Mouse (Mus musculus) embryonic facial prominence, embryonic 10.5 days (tissue): Measurements from ENCODE around the gene Chn2. TPM values are rescaled to one million over a fixed set of nuclear protein-coding genes. Genes with fewer than 3 reads are reported as not detected.

ENCODE experiments used
- DNase-seq: peaks from one replicate; pipeline ENCODE4 v3.0.0-alpha.2; 2017; ENCODE audit warnings: low spot score
- H3K27ac ChIP-seq: fragments of 300-500 bp; sonication (generic); replicated peaks from 2 replicates; pipeline ENCODE4 v1.5.1; 2016; ENCODE audit warnings: mild to moderate bottlenecking
- H3K27me3 ChIP-seq: fragments of 300-500 bp; sonication (generic); replicated peaks from 2 replicates; pipeline ENCODE4 v1.6.1; 2016; ENCODE audit warnings: low read depth, mild to moderate bottlenecking; ENCODE audit not compliant: poor library complexity, severe bottlenecking
- H3K36me3 ChIP-seq: fragments of 300-500 bp; sonication (generic); replicated peaks from 2 replicates; pipeline ENCODE4 v1.6.1; 2016; ENCODE audit warnings: mild to moderate bottlenecking, moderate library complexity
- H3K4me1 ChIP-seq: fragments of 300-500 bp; sonication (generic); 2 replicates; pipeline ENCODE4 v1.6.1; 2016
- H3K4me3 ChIP-seq: fragments of 300-500 bp; sonication (generic); 2 replicates; pipeline ENCODE4 v1.5.1; 2016; ENCODE audit warnings: mild to moderate bottlenecking, moderate library complexity
- H3K9me3 ChIP-seq: fragments of 300-500 bp; sonication (generic); 2 replicates; pipeline ENCODE4 v1.6.1; 2016; ENCODE audit warnings: mild to moderate bottlenecking
- WGBS: fragments of 180-500 bp; shearing (Covaris S2); methylation state at CpG from one replicate; pipeline ENCODE4 v1.1.7; 2016; 5-methylcytosine and 5-hydroxymethylcytosine counted together
- polyA plus RNA-seq: library from polyadenylated mRNA; unstranded; fragments of >200 nt; fragmentation: Nextera tagmentation; extraction: Ambion mirVana; gene quantifications from 2 replicates; pipeline ENCODE4 v1.2.1, GENCODE M21; 2016

The Chn2 gene
- polyA plus RNA-seq, 1 experiment from 2014 or later, result 11.3 TPM

DNA sequence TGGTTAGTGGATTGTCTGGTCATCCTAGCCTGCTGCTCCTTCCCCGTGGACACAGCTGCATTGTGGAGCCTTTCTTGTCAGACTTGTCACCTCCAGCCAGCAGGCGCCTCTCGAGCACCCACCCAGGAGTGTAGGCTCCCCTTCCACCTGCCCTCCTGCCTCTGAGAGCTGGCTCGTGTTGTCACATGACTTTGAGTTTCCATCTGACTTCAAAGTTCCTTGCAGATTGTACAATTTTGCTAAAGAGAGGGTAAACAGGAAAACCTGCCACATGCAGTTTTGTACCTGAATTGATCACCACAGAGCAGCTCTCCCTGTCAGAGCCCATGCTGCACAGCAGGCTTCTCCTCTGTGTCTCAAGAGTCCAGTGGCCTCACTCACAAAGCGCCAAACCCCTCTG is 177.2 kb downstream of the Chn2 start:
- Histone ChIP-seq H3K36me3 (no peaks in the 10 kb centered on the region), H3K4me3 (no peak overlapping the region), H3K27me3 (peaks cover 5% of the 10 kb centered on the region; the same call in 1 of the 2 replicates), H3K4me1 (no peaks in the 10 kb centered on the region), H3K9me3 (no peaks in the 10 kb centered on the region), H3K27ac (no peak overlapping the region)
- 85% methylated on average over 5 of the region's 5 CpGs for WGBS
- DNase-seq, result no peak

DNA sequence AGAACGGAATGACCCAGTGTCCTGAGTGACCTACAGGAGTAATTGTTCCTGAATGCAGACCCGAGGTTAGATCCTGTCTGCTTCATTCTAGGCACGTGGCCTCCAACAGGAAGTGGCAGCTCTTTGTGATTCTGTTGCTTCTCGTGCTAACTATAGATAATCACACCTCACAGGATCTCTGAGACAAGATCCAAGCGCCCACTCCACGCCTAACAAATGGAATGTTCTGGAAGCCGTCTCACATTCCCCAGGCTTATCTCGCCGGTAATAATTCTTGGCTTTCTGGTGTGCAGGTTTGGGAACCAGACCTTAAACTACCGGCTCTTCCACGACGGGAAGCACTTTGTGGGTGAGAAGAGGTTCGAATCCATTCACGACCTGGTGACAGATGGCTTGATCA is 180.8 kb downstream of the Chn2 start:
- H3K4me3 ChIP-seq, result no peak overlapping the region
- H3K27me3 ChIP-seq, result peaks cover 5% of the 10 kb centered on the region
- no peaks in the 10 kb centered on the region for H3K36me3 ChIP-seq
- DNase-seq, result no peak
- peaks cover 16% of the 10 kb centered on the region for H3K4me1 ChIP-seq
- 89% methylated on average over 14 of the region's 14 CpGs for WGBS
- no peaks in the 10 kb centered on the region for H3K9me3 ChIP-seq
- H3K27ac ChIP-seq, result no peak overlapping the region

DNA sequence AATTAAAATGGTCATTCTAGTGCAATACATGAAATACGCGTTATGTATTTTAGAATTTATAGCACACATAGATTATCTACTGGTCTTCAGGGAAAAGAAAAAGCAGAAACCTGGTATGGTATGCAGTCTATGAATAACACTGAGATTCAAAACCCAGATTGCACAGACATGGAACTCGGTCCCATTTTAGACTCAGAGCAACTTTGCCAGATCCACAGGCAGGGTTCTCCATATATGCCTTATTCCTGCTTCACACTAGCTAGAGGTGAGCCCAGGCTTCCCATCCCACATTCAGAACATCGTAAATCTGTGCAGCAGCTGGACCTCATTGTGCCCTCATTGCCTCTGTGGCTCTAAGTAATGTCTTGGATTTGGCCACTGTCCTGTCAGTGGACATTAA is 184.2 kb downstream of the Chn2 start:
- Histone ChIP-seq H3K4me3 (no peak overlapping the region), H3K36me3 (no peaks in the 10 kb centered on the region), H3K4me1 (peaks cover 26% of the 10 kb centered on the region), H3K9me3 (no peaks in the 10 kb centered on the region), H3K27ac (no peak overlapping the region), H3K27me3 (peaks cover 26% of the 10 kb centered on the region)
- DNase-seq, result no peak
- WGBS, result 94% methylated on average over 4 of the region's 4 CpGs

DNA sequence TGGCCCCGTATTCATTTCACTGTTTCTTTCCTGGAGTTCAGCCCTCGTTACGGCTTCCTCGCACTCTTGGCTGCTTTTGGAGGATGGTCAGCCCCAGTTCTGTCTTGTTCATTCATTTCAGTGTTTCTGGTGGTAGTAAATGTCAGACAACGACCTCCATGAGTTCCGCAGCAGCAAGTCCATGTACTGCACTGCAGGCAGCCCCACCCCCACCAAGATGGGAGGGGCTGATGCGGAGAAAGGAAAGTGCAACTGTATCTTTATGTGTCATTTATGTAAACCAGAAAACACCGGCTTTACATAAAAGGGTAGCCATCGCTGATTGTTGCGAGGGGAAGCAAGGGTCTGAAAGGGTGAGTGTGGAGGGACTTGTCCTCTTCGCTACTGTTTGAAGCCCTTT is 185.0 kb downstream of the Chn2 start:
- peaks cover 32% of the 10 kb centered on the region for H3K4me1 ChIP-seq
- H3K36me3 ChIP-seq, result no peaks in the 10 kb centered on the region
- no peak overlapping the region for H3K4me3 ChIP-seq
- peaks cover 26% of the 10 kb centered on the region for H3K27me3 ChIP-seq
- H3K9me3 ChIP-seq, result no peaks in the 10 kb centered on the region
- no peak overlapping the region for H3K27ac ChIP-seq
- DNase-seq, result no peak
- WGBS, result 62% methylated on average over 11 of the region's 11 CpGs

DNA sequence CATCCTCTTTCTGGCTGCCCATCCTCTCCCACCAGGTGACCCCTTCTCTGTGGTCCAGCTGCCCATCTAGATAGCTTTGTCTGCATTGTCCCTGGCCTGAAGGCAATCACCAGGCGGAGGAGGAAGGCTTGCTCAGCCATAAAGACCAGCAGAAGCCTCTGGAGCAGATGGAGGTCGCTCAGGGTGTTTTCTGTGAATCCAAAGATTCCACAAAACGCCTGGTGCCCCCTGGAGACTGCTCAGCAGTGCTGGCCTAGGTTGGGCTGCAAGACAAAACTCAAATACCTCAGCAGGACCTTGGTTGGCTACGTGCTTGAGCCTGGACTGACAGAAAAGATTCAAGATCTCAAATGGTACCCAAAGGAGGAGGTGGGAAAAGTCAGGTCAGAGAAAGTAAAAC is 186.0 kb downstream of the Chn2 start:
- 42% methylated on average over 4 of the region's 4 CpGs for WGBS
- Histone ChIP-seq H3K27ac (peak overlapping the region; percentile 35; the same call in 1 of the 2 replicates), H3K4me1 (peaks cover 32% of the 10 kb centered on the region), H3K9me3 (no peaks in the 10 kb centered on the region), H3K4me3 (no peak overlapping the region), H3K27me3 (peaks cover 30% of the 10 kb centered on the region), H3K36me3 (no peaks in the 10 kb centered on the region)
- DNase-seq, result no peak

DNA sequence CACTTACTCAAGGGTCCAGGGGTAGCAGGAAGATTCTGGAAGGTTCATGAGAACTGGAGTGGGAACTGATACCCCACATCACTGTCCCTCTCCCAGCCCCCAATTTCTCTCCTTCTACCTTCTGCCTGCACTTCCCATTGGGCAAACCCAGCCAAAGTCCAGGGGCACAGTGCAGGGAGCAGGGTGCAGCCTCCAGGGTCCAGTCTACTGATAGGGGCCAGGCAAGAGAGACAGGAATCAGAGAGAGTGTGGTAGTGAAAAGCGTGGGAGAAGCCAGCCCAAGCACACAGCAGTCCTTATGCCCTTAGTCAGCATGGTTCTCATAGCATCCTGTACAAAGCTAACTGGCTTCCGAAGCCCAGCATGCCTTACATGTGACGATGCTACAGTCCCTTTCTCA is 187.7 kb downstream of the Chn2 start:
- Histone ChIP-seq H3K27ac (no peak overlapping the region), H3K4me3 (no peak overlapping the region), H3K4me1 (peaks cover 32% of the 10 kb centered on the region), H3K9me3 (no peaks in the 10 kb centered on the region), H3K36me3 (no peaks in the 10 kb centered on the region), H3K27me3 (peaks cover 30% of the 10 kb centered on the region)
- DNase-seq, result no peak
- 84% methylated on average over 3 of the region's 3 CpGs for WGBS

DNA sequence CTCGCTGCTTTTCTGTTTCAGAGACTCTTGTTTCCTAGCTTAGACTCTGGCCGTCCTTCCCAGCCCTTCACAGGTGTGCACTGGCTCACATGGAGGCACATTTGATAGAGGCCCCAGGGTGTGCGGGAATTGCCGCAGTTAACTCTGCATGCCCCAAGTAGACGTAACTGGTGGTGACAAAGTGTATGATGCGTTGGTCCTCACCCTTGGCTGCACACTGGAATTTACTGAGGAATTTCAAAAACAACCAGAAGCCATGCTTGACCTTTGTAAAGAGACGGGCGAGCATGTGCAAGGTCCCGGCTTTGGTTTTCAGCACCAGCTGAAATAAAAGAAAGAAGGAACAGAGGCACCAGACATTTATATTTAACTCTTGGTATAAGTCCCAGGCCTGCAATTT is 189.1 kb downstream of the Chn2 start:
- WGBS, result 50% methylated on average over 9 of the region's 9 CpGs

DNA sequence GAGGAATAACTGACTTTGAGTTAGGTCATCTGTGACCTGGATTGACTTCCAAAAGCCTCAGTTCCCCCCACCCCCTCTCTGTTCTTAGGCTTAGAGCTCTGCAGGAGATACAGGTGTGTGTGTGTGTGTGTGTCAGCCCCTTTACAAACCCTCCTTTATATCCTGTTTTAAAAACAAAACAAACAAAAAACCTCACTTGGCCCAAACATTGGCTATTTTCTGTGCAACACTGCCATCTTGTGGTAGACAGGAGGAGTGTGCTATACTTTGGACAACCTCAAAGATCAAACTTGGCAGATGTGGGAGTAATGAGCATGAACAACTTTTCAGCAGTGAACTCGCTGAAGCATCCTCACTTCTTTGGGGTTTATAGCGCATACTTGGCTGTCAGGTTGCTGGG is 189.5 kb downstream of the Chn2 start:
- WGBS, result 12% methylated on average over 2 of the region's 2 CpGs
- H3K36me3 ChIP-seq, result no peaks in the 10 kb centered on the region
- no peaks in the 10 kb centered on the region for H3K9me3 ChIP-seq
- H3K27ac ChIP-seq, result peak overlapping the region; percentile 52; the same call in 1 of the 2 replicates
- no peak overlapping the region for H3K4me3 ChIP-seq
- peaks cover 30% of the 10 kb centered on the region for H3K27me3 ChIP-seq
- peak; percentile 47 for DNase-seq
- peaks cover 27% of the 10 kb centered on the region for H3K4me1 ChIP-seq

More for the DNA sequence above, 189.1 kb downstream of the Chn2 start:
- Histone ChIP-seq H3K4me1 (peaks cover 27% of the 10 kb centered on the region), H3K9me3 (no peaks in the 10 kb centered on the region), H3K27ac (peak overlapping the region; percentile 52; the same call in 1 of the 2 replicates), H3K4me3 (no peak overlapping the region), H3K27me3 (peaks cover 30% of the 10 kb centered on the region), H3K36me3 (no peaks in the 10 kb centered on the region)
- DNase-seq, result no peak

DNA sequence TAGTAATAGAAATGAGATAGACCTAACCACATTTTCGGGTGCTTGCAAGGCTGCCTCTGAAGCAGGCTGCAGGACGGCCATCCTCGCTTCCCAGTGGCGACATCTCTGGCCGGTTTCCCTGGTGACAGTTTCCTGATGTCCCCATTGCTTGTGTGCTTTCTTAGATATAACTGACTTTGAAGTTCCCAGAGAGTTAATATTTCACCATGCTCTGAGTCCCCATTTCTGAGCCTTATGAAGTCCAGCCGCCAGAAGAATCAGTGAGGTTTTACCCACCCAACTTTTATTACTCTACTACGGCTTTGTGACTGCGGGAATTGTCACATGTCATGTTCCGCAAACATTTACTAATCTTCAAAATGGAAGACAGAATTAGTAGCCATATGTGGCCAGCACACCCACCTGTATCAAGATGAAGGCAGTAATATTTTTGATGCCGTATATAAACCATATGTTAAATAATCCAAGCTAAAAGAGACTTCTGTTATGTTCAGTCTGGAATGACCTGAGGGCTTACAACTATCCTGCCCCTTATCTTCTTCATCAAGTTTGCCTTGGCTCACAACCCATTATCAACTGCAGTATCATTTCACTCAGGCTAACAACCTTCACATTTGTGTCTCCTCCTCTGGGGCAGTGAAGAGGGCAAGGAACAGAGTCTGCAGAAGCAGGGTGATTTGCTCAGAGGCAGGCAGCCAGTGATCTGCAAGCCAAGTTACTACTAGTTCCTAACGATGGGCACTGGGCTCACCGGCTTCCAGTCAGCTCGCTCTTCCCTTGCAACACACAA is 192.6 kb downstream of the Chn2 start:
- Histone ChIP-seq H3K27ac (no peak overlapping the region), H3K9me3 (no peaks in the 10 kb centered on the region), H3K36me3 (no peaks in the 10 kb centered on the region), H3K4me1 (peaks cover 11% of the 10 kb centered on the region), H3K4me3 (no peak overlapping the region), H3K27me3 (peaks cover 11% of the 10 kb centered on the region; the same call in 1 of the 2 replicates)
- DNase-seq, result no peak
- WGBS, result 83% methylated on average over 13 of the region's 13 CpGs

DNA sequence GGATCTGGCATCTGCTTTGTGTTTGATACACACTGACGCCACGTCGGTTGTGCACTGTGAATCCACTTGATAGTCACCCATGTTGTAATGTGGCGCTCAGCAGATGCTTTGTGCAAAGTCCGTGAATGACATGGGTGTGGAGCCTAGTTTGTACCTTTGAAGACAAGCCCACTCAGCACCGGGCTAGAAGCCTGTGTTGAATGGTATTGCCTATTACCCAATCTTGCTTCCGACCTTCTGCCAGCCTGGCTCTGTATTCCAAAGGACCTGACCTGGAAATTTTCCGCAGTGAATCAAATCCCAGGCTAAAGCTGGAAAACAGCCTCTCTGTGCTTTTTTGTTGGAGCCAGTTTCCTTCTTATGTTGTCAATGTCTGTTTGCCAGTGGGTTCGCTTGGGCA is 197.1 kb downstream of the Chn2 start:
- Histone ChIP-seq H3K27ac (no peak overlapping the region), H3K9me3 (peaks cover 3% of the 10 kb centered on the region; the same call in 1 of the 2 replicates), H3K4me1 (peaks cover 5% of the 10 kb centered on the region; the same call in 1 of the 2 replicates), H3K4me3 (no peak overlapping the region), H3K36me3 (peaks cover 4% of the 10 kb centered on the region), H3K27me3 (no peaks in the 10 kb centered on the region)
- DNase-seq, result no peak
- 91% methylated on average over 9 of the region's 9 CpGs for WGBS

DNA sequence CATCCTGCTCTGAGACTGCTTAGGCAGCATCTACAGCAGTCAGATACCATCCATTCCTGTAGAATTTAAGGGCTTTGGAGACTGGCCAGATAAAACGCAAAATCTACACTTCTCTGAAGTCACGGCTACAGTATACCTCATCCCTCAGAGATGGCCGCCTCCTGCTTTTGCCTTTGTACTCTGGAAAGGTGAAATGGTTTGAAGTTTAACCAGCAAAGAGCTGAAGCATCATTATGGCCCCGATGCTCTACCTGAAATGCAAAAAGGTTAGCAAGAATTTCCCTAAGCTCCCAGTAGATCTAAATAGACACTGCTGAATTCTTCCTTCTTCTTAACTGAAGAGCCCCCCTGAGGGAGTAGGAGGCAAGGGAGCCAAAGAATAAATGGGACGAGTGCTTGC is 202.4 kb downstream of the Chn2 start:
- WGBS, result 86% methylated on average over 5 of the region's 5 CpGs
- peaks cover 3% of the 10 kb centered on the region; the same call in 1 of the 2 replicates for H3K9me3 ChIP-seq
- peaks cover 4% of the 10 kb centered on the region for H3K36me3 ChIP-seq
- H3K27me3 ChIP-seq, result no peaks in the 10 kb centered on the region
- no peak overlapping the region for H3K27ac ChIP-seq
- H3K4me3 ChIP-seq, result no peak overlapping the region
- H3K4me1 ChIP-seq, result peaks cover 8% of the 10 kb centered on the region; the same call in 1 of the 2 replicates
- no peak for DNase-seq

DNA sequence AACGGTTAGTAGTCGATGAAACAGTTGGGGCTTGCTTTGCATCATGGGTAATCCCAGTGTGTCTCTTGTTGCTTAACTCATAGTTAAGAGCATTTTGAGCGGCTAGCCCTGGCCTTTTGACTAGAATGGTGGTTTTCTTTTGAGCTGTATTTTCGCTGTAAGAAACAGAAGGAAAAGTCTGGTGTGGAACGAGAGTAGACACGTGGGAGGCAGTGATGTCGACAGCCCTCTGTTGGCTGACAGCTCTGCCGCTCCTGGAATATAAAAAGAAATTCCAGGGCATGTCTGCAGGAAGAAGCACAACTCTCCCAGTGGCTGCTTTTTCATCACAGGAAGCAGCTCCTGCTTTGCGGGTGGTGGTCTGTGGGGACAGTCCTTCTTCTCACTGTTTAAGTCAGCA is 202.9 kb downstream of the Chn2 start:
- no peak for DNase-seq
- H3K27me3 ChIP-seq, result no peaks in the 10 kb centered on the region
- no peak overlapping the region for H3K4me3 ChIP-seq
- WGBS, result 81% methylated on average over 9 of the region's 9 CpGs
- H3K36me3 ChIP-seq, result peaks cover 4% of the 10 kb centered on the region
- no peak overlapping the region for H3K27ac ChIP-seq
- peaks cover 3% of the 10 kb centered on the region; the same call in 1 of the 2 replicates for H3K9me3 ChIP-seq
- peaks cover 8% of the 10 kb centered on the region; the same call in 1 of the 2 replicates for H3K4me1 ChIP-seq
